Mouse (Mus musculus): ENCODE measurements around the gene 4930558K02Rik.

DNA sequence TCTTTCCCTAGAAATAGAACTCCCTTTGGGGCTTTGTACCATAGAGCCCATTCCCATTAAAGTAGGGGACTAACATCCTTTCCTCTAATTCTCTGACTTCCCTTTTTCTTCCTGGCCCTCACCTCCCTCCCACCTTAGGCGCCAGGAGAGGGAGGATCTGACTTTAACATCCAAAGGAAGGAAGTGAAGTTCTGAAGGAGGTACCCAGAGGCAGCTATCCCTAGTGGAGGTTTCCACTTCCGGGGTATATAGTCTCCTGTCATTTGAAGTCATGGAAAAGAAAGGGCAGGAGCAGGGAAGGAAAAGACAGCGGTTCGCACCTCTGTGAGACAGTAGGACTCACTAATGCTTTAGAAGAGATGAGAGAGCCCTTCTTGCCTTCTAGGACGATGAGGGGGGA lies 19.9 kb upstream of the 4930558K02Rik start:
- TF ChIP-seq CTCF (IDR thresholded peaks at IDR 0.05; ENCODE audit: low read depth) (no peak), EP300 (IDR thresholded peaks at IDR 0.05; ENCODE audit: low read depth) (no peak)

Data from liver, postnatal 0 days (tissue).